Mouse (Mus musculus): ENCODE results near the gene Gm17657. TPM values are rescaled to one million over a fixed set of nuclear protein-coding genes. Genes with fewer than 3 reads are reported as not detected.

The Gm17657 gene
- total and polyA plus RNA-seq, 3 experiments, result 0.20 to 0.21 TPM; not detected in 1

GRCm38 (mm10) chr17:29475142-29475541, 74.3 kb downstream of the Gm17657 start:
- H3K27me3 ChIP-seq (replicated peaks), result no peaks in the 10 kb centered on the region
- no peak overlapping the region for H3K4me2 ChIP-seq (ENCODE audit: insufficient read depth, low read depth, poor library complexity, severe bottlenecking)
- peak overlapping the region; percentile 53 for H3K27ac ChIP-seq (ENCODE audit: insufficient read depth, low read depth)
- peaks cover 22 to 66% of the 10 kb centered on the region in 2 experiments for H3K4me1 ChIP-seq (ENCODE audit: control insufficient read depth in 1 of 2, insufficient read depth in 2 of 2)
- no peak overlapping the region for H3K9ac ChIP-seq (ENCODE audit: insufficient read depth, low read depth)
- in situ Hi-C loops (cut with MboI; ENCODE audit: low pct_ligation_motif_present, low pct_unique_long_range_greater_than_20kb, low sequenced_read_pairs) (no loop called here), dilution Hi-C loops (cut with MboI; ENCODE audit: extremely low pct_ligation_motif_present, extremely low pct_unique_long_range_greater_than_20kb, low sequenced_read_pairs) (no loop called here)
- no peaks in the 10 kb centered on the region for H3K79me2 ChIP-seq (replicated peaks; ENCODE audit: control insufficient read depth, extremely low read depth, insufficient read depth, poor library complexity, severe bottlenecking)
- no peak for DNase-seq (ENCODE audit: extremely low read depth)
- H3K4me3 ChIP-seq (replicated peaks in 1 of 3; ENCODE audit: low read depth in 2 of 3, low read length in 2 of 3, poor library complexity in 1 of 3), result no peak overlapping the region
- H3K36me3 ChIP-seq (replicated peaks in 1 of 2; ENCODE audit: control insufficient read depth in 1 of 2, insufficient read depth in 1 of 2, low read length in 1 of 2), result no peaks in the 10 kb centered on the region
- peaks cover 10% of the 10 kb centered on the region for H3K9me3 ChIP-seq (replicated peaks; ENCODE audit: low read length)
- no peak for TF ChIP-seq BHLHE40 (IDR thresholded peaks at IDR 0.05; ENCODE audit: low read depth, low read length)
- no peak for TF ChIP-seq ZKSCAN1 (IDR thresholded peaks at IDR 0.05; ENCODE audit: borderline replicate concordance, low read depth, low read length)

DNA sequence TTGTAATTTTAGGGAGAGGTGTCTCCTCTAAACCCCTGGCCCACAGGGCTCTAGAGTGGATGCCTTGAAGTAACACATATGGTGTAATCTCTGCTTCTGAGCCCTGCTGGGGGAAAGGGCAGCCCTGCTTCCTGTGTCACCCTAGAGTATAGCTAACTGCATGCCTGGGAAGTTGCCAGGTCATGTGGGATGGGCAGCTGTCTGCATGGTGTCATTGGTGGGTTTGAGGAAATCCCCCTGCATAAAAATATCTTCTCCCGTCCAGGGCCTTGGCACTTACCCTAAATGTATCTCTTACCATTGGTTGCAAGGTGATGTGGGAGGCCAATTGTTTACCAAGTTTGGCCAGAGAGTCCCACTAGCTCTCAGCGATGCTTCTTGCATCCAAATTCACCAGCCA, 75.4 kb downstream of the Gm17657 start:
- dilution Hi-C loops (cut with MboI; ENCODE audit: extremely low pct_ligation_motif_present, extremely low pct_unique_long_range_greater_than_20kb, low sequenced_read_pairs), result no loop called here
- no peak overlapping the region for H3K9ac ChIP-seq (ENCODE audit: insufficient read depth, low read depth)
- no peak overlapping the region for H3K4me3 ChIP-seq (replicated peaks in 1 of 3; ENCODE audit: low read depth in 2 of 3, low read length in 2 of 3, poor library complexity in 1 of 3)

DNA sequence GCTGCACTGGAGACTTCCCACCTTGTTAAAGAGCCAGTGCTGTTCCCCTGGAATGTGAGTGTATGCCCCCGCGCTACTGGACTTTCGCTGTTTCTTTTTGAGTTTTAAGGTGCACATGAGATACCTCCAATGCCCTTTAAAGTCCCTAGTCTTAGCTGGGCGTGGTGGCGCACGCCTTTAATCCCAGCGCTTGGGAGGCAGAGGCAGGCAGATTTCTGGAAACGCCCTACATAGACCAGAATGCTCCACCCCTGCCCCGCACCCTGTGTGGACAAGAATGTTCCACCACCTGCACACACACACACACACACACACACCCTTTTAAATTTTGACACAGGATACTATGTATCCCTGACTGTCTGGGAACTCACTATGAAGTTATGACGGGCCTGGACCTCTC, 76.0 kb downstream of the Gm17657 start:
- Histone ChIP-seq H3K79me2 (replicated peaks; ENCODE audit: control insufficient read depth, extremely low read depth, insufficient read depth, poor library complexity, severe bottlenecking) (no peaks in the 10 kb centered on the region), H3K9ac (ENCODE audit: insufficient read depth, low read depth) (no peak overlapping the region), H3K4me2 (ENCODE audit: insufficient read depth, low read depth, poor library complexity, severe bottlenecking) (no peak overlapping the region), H3K27ac (ENCODE audit: insufficient read depth, low read depth) (peak overlapping the region; percentile 22; the same call in 1 of the 2 replicates), H3K4me1 (ENCODE audit: control insufficient read depth in 1 of 2, insufficient read depth in 2 of 2) (peaks cover 25 to 72% of the 10 kb centered on the region in 2 experiments), H3K36me3 (replicated peaks in 1 of 2; ENCODE audit: control insufficient read depth in 1 of 2, insufficient read depth in 1 of 2, low read length in 1 of 2) (no peaks in the 10 kb centered on the region), H3K9me3 (replicated peaks; ENCODE audit: low read length) (peaks cover 10% of the 10 kb centered on the region), H3K27me3 (replicated peaks) (no peaks in the 10 kb centered on the region), H3K4me3 (replicated peaks in 1 of 3; ENCODE audit: low read depth in 2 of 3, low read length in 2 of 3, poor library complexity in 1 of 3) (no peak overlapping the region)
- in situ Hi-C loops (cut with MboI; ENCODE audit: low pct_ligation_motif_present, low pct_unique_long_range_greater_than_20kb, low sequenced_read_pairs), result no loop called here
- no peak for DNase-seq (ENCODE audit: extremely low read depth)
- dilution Hi-C loops (cut with MboI; ENCODE audit: extremely low pct_ligation_motif_present, extremely low pct_unique_long_range_greater_than_20kb, low sequenced_read_pairs), result no loop called here
- TF ChIP-seq BHLHE40 (IDR thresholded peaks at IDR 0.05; ENCODE audit: low read depth, low read length), result no peak
- no peak for TF ChIP-seq E2F4 (IDR thresholded peaks at IDR 0.05; ENCODE audit: insufficient replicate concordance, low read depth, low read length)
- no peak for TF ChIP-seq GABPA (IDR thresholded peaks at IDR 0.05; ENCODE audit: insufficient replicate concordance, low read depth, low read length)
- TF ChIP-seq RCOR1 (conservative IDR thresholded peaks at IDR 0.05; ENCODE audit: low read depth, low read length), result no peak
- TF ChIP-seq TBP (conservative IDR thresholded peaks at IDR 0.05; ENCODE audit: low read depth, low read length), result no peak
- no peak for TF ChIP-seq NRF1 (IDR thresholded peaks at IDR 0.05; ENCODE audit: low read depth, low read length)
- TF ChIP-seq MYC (IDR thresholded peaks at IDR 0.05; ENCODE audit: low read depth, low read length), result no peak
- no peak for TF ChIP-seq POLR2AphosphoS2 (IDR thresholded peaks at IDR 0.05; ENCODE audit: low read depth, low read length)
- no peak for TF ChIP-seq CTCF (conservative IDR thresholded peaks at IDR 0.05 in 1 of 2, IDR thresholded peaks at IDR 0.05 in 1 of 2; ENCODE audit: low read depth in 2 of 2, low read length in 2 of 2)
- no peak for TF ChIP-seq MXI1 (IDR thresholded peaks at IDR 0.05; ENCODE audit: low read depth, low read length)
- TF ChIP-seq HCFC1 (IDR thresholded peaks at IDR 0.05; ENCODE audit: low read depth, low read length), result no peak
- no peak for TF ChIP-seq MEF2A (IDR thresholded peaks at IDR 0.05; ENCODE audit: borderline replicate concordance, low read depth, low read length)
- no peak for TF ChIP-seq UBTF (IDR thresholded peaks at IDR 0.05; ENCODE audit: low read depth, low read length)
- no peak for TF ChIP-seq EP300 (IDR thresholded peaks at IDR 0.05; ENCODE audit: low read length)
- TF ChIP-seq RAD21 (IDR thresholded peaks at IDR 0.05; ENCODE audit: low read depth, low read length), result no peak
- no peak for TF ChIP-seq TCF12 (IDR thresholded peaks at IDR 0.05; ENCODE audit: low read depth, low read length)

More for the DNA sequence above, 75.4 kb downstream of the Gm17657 start:
- Histone ChIP-seq H3K27ac (ENCODE audit: insufficient read depth, low read depth) (peak overlapping the region; percentile 14), H3K79me2 (replicated peaks; ENCODE audit: control insufficient read depth, extremely low read depth, insufficient read depth, poor library complexity, severe bottlenecking) (no peaks in the 10 kb centered on the region), H3K4me1 (ENCODE audit: control insufficient read depth in 1 of 2, insufficient read depth in 2 of 2) (peaks cover 25 to 68% of the 10 kb centered on the region in 2 experiments), H3K27me3 (replicated peaks) (no peaks in the 10 kb centered on the region), H3K36me3 (replicated peaks in 1 of 2; ENCODE audit: control insufficient read depth in 1 of 2, insufficient read depth in 1 of 2, low read length in 1 of 2) (no peaks in the 10 kb centered on the region), H3K4me2 (ENCODE audit: insufficient read depth, low read depth, poor library complexity, severe bottlenecking) (no peak overlapping the region), H3K9me3 (replicated peaks; ENCODE audit: low read length) (peaks cover 10% of the 10 kb centered on the region)
- in situ Hi-C loops (cut with MboI; ENCODE audit: low pct_ligation_motif_present, low pct_unique_long_range_greater_than_20kb, low sequenced_read_pairs), result no loop called here
- no peak for TF ChIP-seq PAX5 (IDR thresholded peaks at IDR 0.05; ENCODE audit: low read length)
- peak; percentile 67; the same call in 1 of the 2 replicates for TF ChIP-seq TCF12 (IDR thresholded peaks at IDR 0.05; ENCODE audit: low read depth, low read length)
- peak; percentile 41; the same call in 1 of the 2 replicates for TF ChIP-seq EP300 (IDR thresholded peaks at IDR 0.05; ENCODE audit: low read length)
- no peak for TF ChIP-seq RAD21 (IDR thresholded peaks at IDR 0.05; ENCODE audit: low read depth, low read length)
- TF ChIP-seq ETS1 (conservative IDR thresholded peaks at IDR 0.05; ENCODE audit: low read depth, low read length), result peak; percentile 85
- 0 out of 2 replicates have a peak, but pooled peaks have one; percentile 11 for TF ChIP-seq TBP (conservative IDR thresholded peaks at IDR 0.05; ENCODE audit: low read depth, low read length)
- TF ChIP-seq ZC3H11A (IDR thresholded peaks at IDR 0.05; ENCODE audit: low read depth, low read length), result no peak
- TF ChIP-seq USF2 (conservative IDR thresholded peaks at IDR 0.05; ENCODE audit: low read depth, low read length), result no peak
- no peak for TF ChIP-seq E2F4 (IDR thresholded peaks at IDR 0.05; ENCODE audit: insufficient replicate concordance, low read depth, low read length)
- peak; percentile 13; the same call in 1 of the 2 replicates for TF ChIP-seq USF1 (IDR thresholded peaks at IDR 0.05; ENCODE audit: low read depth, low read length)
- peak; percentile 85 for TF ChIP-seq MEF2A (IDR thresholded peaks at IDR 0.05; ENCODE audit: borderline replicate concordance, low read depth, low read length)
- TF ChIP-seq NELFE (IDR thresholded peaks at IDR 0.05; ENCODE audit: low read depth, low read length), result no peak
- TF ChIP-seq BHLHE40 (IDR thresholded peaks at IDR 0.05; ENCODE audit: low read depth, low read length), result peak; percentile 68
- 0 out of 2 replicates have a peak, but pooled peaks have one; percentile 15 for TF ChIP-seq ZNF384 (IDR thresholded peaks at IDR 0.05; ENCODE audit: low read depth, low read length)
- no peak for TF ChIP-seq IRF4 (IDR thresholded peaks at IDR 0.05; ENCODE audit: low read depth, low read length)
- TF ChIP-seq ZMIZ1 (IDR thresholded peaks at IDR 0.05; ENCODE audit: low read depth, low read length), result no peak
- TF ChIP-seq MAX (IDR thresholded peaks at IDR 0.05; ENCODE audit: low read length), result 0 out of 2 replicates have a peak, but pooled peaks have one; percentile 24
- 0 out of 2 replicates have a peak, but pooled peaks have one; percentile 1 for TF ChIP-seq MAFK (IDR thresholded peaks at IDR 0.05; ENCODE audit: insufficient replicate concordance, low read length)
- 0 out of 2 replicates have a peak, but pooled peaks have one; percentile 26 for TF ChIP-seq MYC (IDR thresholded peaks at IDR 0.05; ENCODE audit: low read depth, low read length)
- TF ChIP-seq MAZ (IDR thresholded peaks at IDR 0.05; ENCODE audit: low read depth, low read length), result no peak
- TF ChIP-seq ELF1 (IDR thresholded peaks at IDR 0.05; ENCODE audit: low read depth, low read length), result peak; percentile 40; the same call in 1 of the 2 replicates
- DNase-seq (ENCODE audit: extremely low read depth), result no peak

Measured in CH12.LX (cell line).